Mouse (Mus musculus): ENCODE results near the gene Gm38392. TPM values are rescaled to one million over a fixed set of nuclear protein-coding genes. Genes with fewer than 3 reads are reported as not detected.

The Gm38392 gene
- total RNA-seq, 1 experiment from 2014 or later: not detected

GRCm38 (mm10) chr3:88238866-88239391, 48.1 kb downstream of the Gm38392 start:
- no peak for ATAC-seq (replicated peaks; ENCODE audit: low read depth, poor library complexity, severe bottlenecking)

- ATAC-seq (replicated peaks; ENCODE audit: low read depth, poor library complexity, severe bottlenecking): peak; percentile 74
These were observed 49.3 kb downstream of the Gm38392 start for GRCm38 (mm10) chr3:88237556-88238194.

- ATAC-seq (replicated peaks; ENCODE audit: low read depth, poor library complexity, severe bottlenecking): no peak
These were observed 49.9 kb downstream of the Gm38392 start for GRCm38 (mm10) chr3:88237161-88237555.

GRCm38 (mm10) chr3:88235616-88236015, 51.4 kb downstream of the Gm38392 start:
- no peak for ATAC-seq (replicated peaks; ENCODE audit: low read depth, poor library complexity, severe bottlenecking)

GRCm38 (mm10) chr3:88235216-88235615, 51.8 kb downstream of the Gm38392 start:
- ATAC-seq (replicated peaks; ENCODE audit: low read depth, poor library complexity, severe bottlenecking): no peak

GRCm38 (mm10) chr3:88234041-88234440, 53.0 kb downstream of the Gm38392 start:
- ATAC-seq (replicated peaks; ENCODE audit: low read depth, poor library complexity, severe bottlenecking): no peak

- ATAC-seq (replicated peaks; ENCODE audit: low read depth, poor library complexity, severe bottlenecking): no peak
These were observed 54.0 kb downstream of the Gm38392 start for GRCm38 (mm10) chr3:88232851-88233649.

- peak; percentile 54 for ATAC-seq (replicated peaks; ENCODE audit: low read depth, poor library complexity, severe bottlenecking)
These were observed 54.7 kb downstream of the Gm38392 start for GRCm38 (mm10) chr3:88232301-88232702.

GRCm38 (mm10) chr3:88231061-88231641, 55.9 kb downstream of the Gm38392 start:
- ATAC-seq (replicated peaks; ENCODE audit: low read depth, poor library complexity, severe bottlenecking): no peak

GRCm38 (mm10) chr3:88230262-88231047, 56.6 kb downstream of the Gm38392 start:
- no peak for ATAC-seq (replicated peaks; ENCODE audit: low read depth, poor library complexity, severe bottlenecking)

GRCm38 (mm10) chr3:88229526-88229925, 57.5 kb downstream of the Gm38392 start:
- no peak for ATAC-seq (replicated peaks; ENCODE audit: low read depth, poor library complexity, severe bottlenecking)

- no peak for ATAC-seq (replicated peaks; ENCODE audit: low read depth, poor library complexity, severe bottlenecking)
These were observed 58.1 kb downstream of the Gm38392 start for GRCm38 (mm10) chr3:88228906-88229305.

GRCm38 (mm10) chr3:88227976-88228375, 59.0 kb downstream of the Gm38392 start:
- ATAC-seq (replicated peaks; ENCODE audit: low read depth, poor library complexity, severe bottlenecking): no peak

- no peak for ATAC-seq (replicated peaks; ENCODE audit: low read depth, poor library complexity, severe bottlenecking)
These were observed 59.8 kb downstream of the Gm38392 start for GRCm38 (mm10) chr3:88227260-88227659.

GRCm38 (mm10) chr3:88226101-88226845, 60.7 kb downstream of the Gm38392 start:
- ATAC-seq (replicated peaks; ENCODE audit: low read depth, poor library complexity, severe bottlenecking): no peak

- no peak for ATAC-seq (replicated peaks; ENCODE audit: low read depth, poor library complexity, severe bottlenecking)
These were observed 62.1 kb downstream of the Gm38392 start for GRCm38 (mm10) chr3:88224929-88225328.

GRCm38 (mm10) chr3:88222446-88222845, 64.6 kb downstream of the Gm38392 start:
- ATAC-seq (replicated peaks; ENCODE audit: low read depth, poor library complexity, severe bottlenecking): no peak

GRCm38 (mm10) chr3:88221519-88222390, 65.3 kb downstream of the Gm38392 start:
- no peak for ATAC-seq (replicated peaks; ENCODE audit: low read depth, poor library complexity, severe bottlenecking)

- ATAC-seq (replicated peaks; ENCODE audit: low read depth, poor library complexity, severe bottlenecking): peak; percentile 95
These were observed 66.2 kb downstream of the Gm38392 start for GRCm38 (mm10) chr3:88220842-88221241.
